Mouse (Mus musculus) embryonic facial prominence, embryonic 11.5 days (tissue): ENCODE results near the gene Heatr1. TPM values are rescaled to one million over a fixed set of nuclear protein-coding genes. Genes with fewer than 3 reads are reported as not detected.
"Not testable (repeated sequence)": the region's sequence is repeated elsewhere in the genome, so short reads cannot be mapped to it uniquely, and the experiment has no call there.

ENCODE experiments used
- ATAC-seq: fragments of 200-750 bp; cut with Nextera tagmentation; replicated peaks from 2 replicates; pipeline ENCODE4 v1.8.0; 2017; ENCODE audit warnings: low read depth; ENCODE audit not compliant: insufficient number of reproducible peaks, low FRiP score, low TSS enrichment
- DNase-seq: peaks from one replicate; pipeline ENCODE4 v3.0.0-alpha.2; 2015; ENCODE audit warnings: low spot score
- H3K27ac ChIP-seq: fragments of 300-500 bp; sonication (generic); replicated peaks from 2 replicates; pipeline ENCODE4 v1.5.1; 2014; ENCODE audit warnings: mild to moderate bottlenecking, low read depth, low read length, control low read depth
- H3K27me3 ChIP-seq: fragments of 300-500 bp; sonication (generic); 2 replicates; pipeline ENCODE4 v1.6.1; 2014; ENCODE audit warnings: mild to moderate bottlenecking, low read length, moderate library complexity, mixed read lengths; ENCODE audit not compliant: control insufficient read depth, insufficient read depth
- H3K36me3 ChIP-seq: fragments of 300-500 bp; sonication (generic); replicated peaks from 2 replicates; pipeline ENCODE4 v1.6.1; 2014; ENCODE audit warnings: low read depth, mild to moderate bottlenecking, low read length, moderate library complexity, mixed read lengths; ENCODE audit not compliant: control insufficient read depth, insufficient read depth
- H3K4me1 ChIP-seq: fragments of 300-500 bp; sonication (generic); 2 replicates; pipeline ENCODE4 v1.6.1; 2014; ENCODE audit warnings: low read length, mixed read lengths; ENCODE audit not compliant: control insufficient read depth, insufficient read depth
- H3K4me2 ChIP-seq: fragments of 300-500 bp; sonication (generic); 2 replicates; pipeline ENCODE4 v1.6.1; 2014; ENCODE audit warnings: low read depth, mild to moderate bottlenecking, control low read depth, low read length, moderate library complexity
- H3K4me3 ChIP-seq: fragments of 300-500 bp; sonication (generic); 2 replicates; pipeline ENCODE4 v1.5.1; 2014; ENCODE audit warnings: low read depth, low read length, control low read depth
- H3K9ac ChIP-seq: fragments of 300-500 bp; sonication (generic); replicated peaks from 2 replicates; pipeline ENCODE4 v1.6.1; 2014; ENCODE audit warnings: mild to moderate bottlenecking, control low read depth, low read length
- H3K9me3 ChIP-seq: fragments of 300-500 bp; sonication (generic); replicated peaks from 2 replicates; pipeline ENCODE4 v1.6.1; 2016; ENCODE audit warnings: mild to moderate bottlenecking, low read length, inconsistent platforms, mixed read lengths; ENCODE audit not compliant: control insufficient read depth
- WGBS: fragments of 180-500 bp; shearing (Covaris S2); extraction: QIAGEN DNeasy Blood & Tissue Kit; methylation state at CpG from one replicate; pipeline ENCODE4 v1.1.7; 2014; 5-methylcytosine and 5-hydroxymethylcytosine counted together
- polyA plus RNA-seq: library from polyadenylated mRNA; unstranded; fragments of >200 nt; fragmentation: Nextera tagmentation; extraction: Ambion mirVana; gene quantifications from 2 replicates; pipeline ENCODE4 v1.2.1, GENCODE M21; 2014

Heatr1 gene
- polyA plus RNA-seq, 1 experiment from 2014 or later: 38.6 TPM

GRCm38 (mm10) chr13:12460443-12460842 lies 65.6 kb downstream of the Heatr1 start:
- H3K4me2 ChIP-seq: peak overlapping the region; percentile 88
- H3K27ac ChIP-seq: no peak overlapping the region
- DNase-seq: peak; percentile 42
- no peaks in the 10 kb centered on the region for H3K36me3 ChIP-seq
- no peaks in the 10 kb centered on the region for H3K9me3 ChIP-seq
- no peaks in the 10 kb centered on the region for H3K27me3 ChIP-seq
- no peak for ATAC-seq
- peak overlapping the region; percentile 67 for H3K9ac ChIP-seq
- WGBS: 10% methylated on average over 8 of the region's 8 CpGs
- no peaks in the 10 kb centered on the region for H3K4me1 ChIP-seq
- peak overlapping the region; percentile 71 for H3K4me3 ChIP-seq

GRCm38 (mm10) chr13:12460881-12461729 lies 66.3 kb downstream of the Heatr1 start:
- H3K27ac ChIP-seq: no peak overlapping the region
- H3K4me2 ChIP-seq: peak overlapping the region; percentile 88
- H3K27me3 ChIP-seq: no peaks in the 10 kb centered on the region
- H3K4me1 ChIP-seq: no peaks in the 10 kb centered on the region
- H3K36me3 ChIP-seq: no peaks in the 10 kb centered on the region
- WGBS: under 1% methylated on average over 59 of the region's 59 CpGs
- H3K4me3 ChIP-seq: peak overlapping the region; percentile 71
- peak overlapping the region; percentile 67 for H3K9ac ChIP-seq
- H3K9me3 ChIP-seq: no peaks in the 10 kb centered on the region
- DNase-seq (peak; percentile 90), ATAC-seq (peak; percentile 98)

- Histone ChIP-seq H3K27me3 (no peaks in the 10 kb centered on the region), H3K4me3 (peak overlapping the region; percentile 71), H3K9me3 (no peaks in the 10 kb centered on the region), H3K4me2 (peak overlapping the region; percentile 88), H3K4me1 (no peaks in the 10 kb centered on the region), H3K27ac (no peak overlapping the region), H3K9ac (peak overlapping the region; percentile 67), H3K36me3 (no peaks in the 10 kb centered on the region)
- peak; percentile 25 for DNase-seq
- WGBS: 6% methylated on average over 7 of the region's 7 CpGs
- no peak for ATAC-seq
These were observed 66.9 kb downstream of the Heatr1 start for GRCm38 (mm10) chr13:12461730-12462119.

GRCm38 (mm10) chr13:12462623-12463022 lies 67.8 kb downstream of the Heatr1 start:
- DNase-seq: no peak
- H3K27me3 ChIP-seq: no peaks in the 10 kb centered on the region
- H3K27ac ChIP-seq: no peak overlapping the region
- no peak overlapping the region for H3K4me3 ChIP-seq
- H3K4me1 ChIP-seq: no peaks in the 10 kb centered on the region
- ATAC-seq: no peak
- H3K36me3 ChIP-seq: no peaks in the 10 kb centered on the region
- H3K9me3 ChIP-seq: no peaks in the 10 kb centered on the region
- H3K4me2 ChIP-seq: no peak overlapping the region
- WGBS: 75% methylated on average over 4 of the region's 4 CpGs
- H3K9ac ChIP-seq: no peak overlapping the region

GRCm38 (mm10) chr13:12464159-12464558 lies 69.3 kb downstream of the Heatr1 start:
- H3K4me1 ChIP-seq, ATAC-seq, DNase-seq, H3K36me3 ChIP-seq, H3K9me3 ChIP-seq, H3K9ac ChIP-seq, H3K27ac ChIP-seq, H3K4me3 ChIP-seq, H3K4me2 ChIP-seq, H3K27me3 ChIP-seq: not testable (repeated sequence)
- WGBS: 73% methylated on average over 6 of the region's 6 CpGs

GRCm38 (mm10) chr13:12464844-12465243 lies 70.0 kb downstream of the Heatr1 start, which contains the start of gene Lgals8:
Gene Lgals8 (minus strand): TSS chr13:12464944.
- H3K4me2 ChIP-seq: no peak within 1 kb of the TSS
- no peaks in the 10 kb centered on the region for H3K27me3 ChIP-seq
- no peaks in the 10 kb centered on the region for H3K9me3 ChIP-seq
- ATAC-seq: no peak
- no peaks in the 10 kb centered on the region for H3K4me1 ChIP-seq
- H3K27ac ChIP-seq: no peak within 1 kb of the TSS
- H3K4me3 ChIP-seq: no peak within 1 kb of the TSS
- no peaks in the 10 kb centered on the region for H3K36me3 ChIP-seq
- 83% methylated on average over 1 of the region's 1 CpGs for WGBS
- no peak for DNase-seq
- H3K9ac ChIP-seq: no peak within 1 kb of the TSS

- H3K27ac ChIP-seq: no peak overlapping the region
These were observed 73.7 kb downstream of the Heatr1 start for GRCm38 (mm10) chr13:12468488-12468887.

GRCm38 (mm10) chr13:12473724-12474378 lies 79.0 kb downstream of the Heatr1 start:
- ATAC-seq: peak; percentile 64; the same call in 1 of the 2 replicates
- no peak overlapping the region for H3K9ac ChIP-seq
- no peaks in the 10 kb centered on the region for H3K4me1 ChIP-seq
- no peaks in the 10 kb centered on the region for H3K27me3 ChIP-seq
- H3K27ac ChIP-seq: no peak overlapping the region
- no peaks in the 10 kb centered on the region for H3K9me3 ChIP-seq
- H3K36me3 ChIP-seq: no peaks in the 10 kb centered on the region
- no peak overlapping the region for H3K4me3 ChIP-seq
- peak; percentile 87 for DNase-seq
- H3K4me2 ChIP-seq: no peak overlapping the region
- 40% methylated on average over 8 of the region's 8 CpGs for WGBS

More at GRCm38 (mm10) chr13:12468488-12468887, 73.7 kb downstream of the Heatr1 start:
- Histone ChIP-seq H3K36me3 (no peaks in the 10 kb centered on the region), H3K4me1 (no peaks in the 10 kb centered on the region), H3K9me3 (no peaks in the 10 kb centered on the region), H3K27me3 (no peaks in the 10 kb centered on the region), H3K9ac (no peak overlapping the region), H3K4me2 (no peak overlapping the region), H3K4me3 (no peak overlapping the region)
- DNase-seq: no peak
- ATAC-seq: no peak
- WGBS: 96% methylated on average over 1 of the region's 1 CpGs
